Mouse (Mus musculus): ENCODE results near the gene Rap1gap2.

Gene Rap1gap2

DNA sequence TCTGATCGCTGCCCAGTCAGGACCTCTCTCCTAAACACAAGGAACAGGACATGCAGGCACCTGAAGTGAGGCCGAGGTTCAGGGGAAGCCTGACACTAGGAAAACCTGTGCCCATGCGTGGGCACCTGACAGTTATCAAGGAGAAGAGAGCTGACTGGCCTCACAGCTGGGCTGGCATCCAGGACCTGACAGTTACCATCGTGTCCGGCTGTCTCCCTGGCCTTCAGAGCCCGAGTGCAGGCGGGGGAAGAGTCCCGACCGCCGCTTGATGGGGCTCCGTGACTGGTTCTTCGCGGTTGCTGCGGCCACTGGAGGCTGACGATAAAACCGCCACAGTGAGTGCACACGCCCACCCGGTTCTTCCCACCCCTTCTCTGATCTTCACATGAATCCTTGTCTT, 215.1 kb downstream of the Rap1gap2 start:
- peak; percentile 89 for DNase-seq

DNA sequence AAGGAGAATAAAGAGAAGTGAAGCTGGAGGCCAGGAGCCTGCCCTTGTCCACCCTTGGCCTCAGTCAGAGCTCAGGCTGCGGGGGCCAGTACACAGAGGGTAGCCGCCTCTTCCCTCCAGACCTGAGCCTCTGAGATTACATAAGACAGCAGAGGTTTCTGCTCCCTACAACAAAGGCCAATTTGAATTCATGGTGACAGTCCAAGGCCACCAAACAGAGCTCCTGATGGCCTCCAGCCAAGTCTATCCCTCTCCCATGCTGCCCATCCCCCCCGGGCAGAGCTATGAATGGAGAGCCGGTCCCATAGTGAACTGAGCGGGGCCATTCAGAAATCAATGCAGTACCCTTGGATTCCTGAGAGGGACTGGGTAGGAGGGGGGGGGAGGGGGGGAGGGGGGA, 217.2 kb downstream of the Rap1gap2 start:
- peak; percentile 91 for DNase-seq

- peak; percentile 79 for DNase-seq
Measured at GRCm38 (mm10) chr11:74392903-74393302, 217.8 kb downstream of the Rap1gap2 start.

GRCm38 (mm10) chr11:74391899-74392298, 218.8 kb downstream of the Rap1gap2 start:
- DNase-seq: peak; percentile 79

GRCm38 (mm10) chr11:74387203-74387602, 223.5 kb downstream of the Rap1gap2 start:
- peak; percentile 92 for DNase-seq

GRCm38 (mm10) chr11:74385674-74386073, 225.0 kb downstream of the Rap1gap2 start:
- DNase-seq: no peak

GRCm38 (mm10) chr11:74379166-74379873, 231.4 kb downstream of the Rap1gap2 start:
- peak; percentile 59 for DNase-seq

DNA sequence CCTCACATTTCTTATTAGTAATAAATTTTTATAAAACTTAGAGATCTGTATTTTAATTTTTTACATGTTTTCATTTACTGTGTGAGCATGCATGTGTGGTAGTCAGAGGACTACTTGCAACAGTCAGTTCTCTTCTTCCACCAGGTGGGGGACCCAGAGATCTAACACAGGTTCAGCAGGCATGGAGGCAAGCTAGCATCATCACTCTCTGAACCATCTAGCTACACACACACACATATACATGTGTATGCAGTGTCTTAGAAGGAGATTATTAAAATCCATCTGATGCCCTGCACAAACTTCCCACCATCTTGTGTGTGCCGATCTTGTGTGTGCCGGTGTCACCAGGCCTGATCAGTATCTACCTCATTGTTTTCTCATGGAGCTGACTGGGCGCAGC, 233.9 kb downstream of the Rap1gap2 start:
- DNase-seq: peak; percentile 70

GRCm38 (mm10) chr11:74371393-74372100, 239.2 kb downstream of the Rap1gap2 start:
- DNase-seq: peak; percentile 88

DNA sequence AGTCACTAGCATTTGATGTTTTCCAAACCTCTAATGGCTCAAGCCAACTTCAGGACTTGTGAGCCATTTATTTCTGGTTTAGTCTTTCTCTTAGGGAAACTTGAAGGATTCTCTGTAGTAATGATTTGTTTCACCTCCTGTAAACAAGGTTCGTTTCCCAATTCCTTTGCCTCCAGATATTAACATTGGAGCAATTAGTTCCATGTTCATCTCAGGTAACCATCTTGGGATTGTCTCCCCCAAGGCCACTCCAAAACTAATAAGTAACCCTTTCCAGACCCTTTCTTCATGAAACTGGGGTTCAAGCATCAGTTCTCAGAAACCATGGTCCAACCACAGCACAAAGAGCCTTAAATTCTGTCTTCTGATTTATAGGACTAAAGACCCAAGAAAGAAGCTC, 248.9 kb downstream of the Rap1gap2 start, which contains the start of gene Olfr412:
Gene Olfr412 (plus strand): TSS at position 301 of the 400 bp plus-strand sequence.
- no peak for DNase-seq

DNA sequence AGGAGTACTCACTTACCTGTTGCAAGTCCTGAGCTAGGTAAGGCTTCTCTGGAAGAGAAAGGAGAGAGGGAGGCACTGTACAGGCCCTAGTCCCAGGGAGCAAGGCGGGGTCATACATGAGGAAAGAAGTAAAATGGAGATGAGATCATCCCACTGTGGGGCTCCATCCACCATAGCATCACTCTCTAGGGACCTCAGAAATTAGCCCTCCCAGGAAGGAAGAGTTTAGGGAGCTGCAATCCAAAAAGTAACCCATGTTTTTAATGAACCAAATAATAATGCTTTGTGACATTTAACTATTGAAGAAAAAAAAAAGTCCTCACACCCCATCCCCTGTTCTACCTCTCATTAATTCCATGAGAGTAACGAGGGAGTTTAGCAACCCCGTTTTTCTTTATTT, 258.2 kb downstream of the Rap1gap2 start, which contains the start of gene Olfr411:
Gene Olfr411 (minus strand): TSS at position 101 of the 400 bp plus-strand sequence.
- no peak for DNase-seq

- no peak for DNase-seq
Measured at GRCm38 (mm10) chr11:74337931-74338330, 272.8 kb downstream of the Rap1gap2 start, which contains the start of gene Olfr410. TSS of gene Olfr410 (minus strand) at chr11:74338031.

Data from heart, adult 11 months (tissue).